Mouse (Mus musculus) ovary, postnatal 14 days (tissue): ENCODE data around the gene Selp.

Experiments used
- DNase-seq: peaks from one replicate; pipeline ENCODE4 v3.0.0; 2022; ENCODE audit warnings: low spot score

The Selp gene

GRCm38 (mm10) chr1:164114947-164115493 is at the start of gene Selp:
Gene Selp (plus strand): TSS chr1:164115264.
- no peak for DNase-seq

- DNase-seq: no peak
Measured at GRCm38 (mm10) chr1:164069261-164069660, 45.8 kb upstream of the Selp start.

DNA sequence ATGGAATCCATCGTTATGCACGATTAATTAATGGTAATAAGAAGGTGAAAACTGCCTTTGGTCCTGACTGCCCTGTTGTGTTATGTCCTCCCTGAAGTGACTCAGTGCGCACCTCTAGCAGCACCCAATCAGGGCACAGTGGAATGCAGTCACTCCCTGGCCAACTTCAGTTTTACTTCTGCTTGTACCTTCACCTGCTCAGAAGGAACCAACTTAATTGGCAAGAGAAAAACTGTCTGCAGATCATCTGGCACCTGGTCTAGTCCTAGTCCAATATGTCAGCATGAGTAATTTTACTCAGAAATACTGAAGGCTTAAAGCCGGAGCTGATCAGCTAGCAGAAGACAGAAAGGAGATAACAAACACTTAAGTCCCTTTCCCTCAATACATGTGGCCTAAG is 44.6 kb upstream of the Selp start:
- no peak for DNase-seq

- no peak for DNase-seq
Measured at GRCm38 (mm10) chr1:164071111-164071510, 44.0 kb upstream of the Selp start.

DNA sequence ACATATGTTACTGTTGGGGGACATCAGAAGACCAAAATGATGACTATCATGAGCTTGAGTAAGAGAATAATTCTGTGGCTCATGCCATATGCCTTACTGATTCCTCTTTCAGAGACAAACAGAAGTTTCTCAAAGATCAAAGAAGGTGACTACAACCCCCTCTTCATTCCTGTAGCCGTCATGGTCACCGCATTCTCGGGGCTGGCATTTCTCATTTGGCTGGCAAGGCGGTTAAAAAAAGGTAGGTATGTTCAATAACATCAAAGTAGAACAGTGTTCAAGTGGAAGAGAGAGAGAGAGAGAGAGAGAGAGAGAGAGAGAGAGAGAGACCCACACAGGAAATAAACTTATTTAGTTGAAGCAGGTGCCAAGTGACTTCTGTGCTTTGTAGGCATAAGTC is 43.1 kb upstream of the Selp start:
- DNase-seq: no peak

DNA sequence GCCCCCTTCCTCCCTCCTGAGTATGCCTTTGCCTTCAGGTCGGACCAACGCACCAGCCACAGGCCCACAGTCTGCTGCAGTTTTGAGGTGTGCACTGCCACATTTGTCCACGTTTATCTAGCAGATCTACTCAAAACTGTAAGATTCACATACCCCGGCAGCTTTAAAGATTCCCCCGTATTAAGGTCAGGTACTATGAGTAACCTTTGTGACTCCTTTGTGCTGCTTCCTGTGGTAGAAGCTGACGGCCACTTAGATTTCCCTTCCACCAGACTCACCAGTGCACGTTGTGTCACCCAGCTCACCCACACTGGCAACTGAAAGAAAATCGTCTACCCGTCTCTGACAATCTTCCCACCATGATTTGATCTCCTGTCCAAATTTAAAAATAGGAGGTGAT is 42.0 kb upstream of the Selp start:
- DNase-seq: no peak

GRCm38 (mm10) chr1:164073803-164074202 is 41.3 kb upstream of the Selp start:
- DNase-seq: no peak

GRCm38 (mm10) chr1:164074606-164075140 is 40.4 kb upstream of the Selp start:
- DNase-seq: no peak

- DNase-seq: no peak
Measured at GRCm38 (mm10) chr1:164075416-164075815, 39.6 kb upstream of the Selp start.

DNA sequence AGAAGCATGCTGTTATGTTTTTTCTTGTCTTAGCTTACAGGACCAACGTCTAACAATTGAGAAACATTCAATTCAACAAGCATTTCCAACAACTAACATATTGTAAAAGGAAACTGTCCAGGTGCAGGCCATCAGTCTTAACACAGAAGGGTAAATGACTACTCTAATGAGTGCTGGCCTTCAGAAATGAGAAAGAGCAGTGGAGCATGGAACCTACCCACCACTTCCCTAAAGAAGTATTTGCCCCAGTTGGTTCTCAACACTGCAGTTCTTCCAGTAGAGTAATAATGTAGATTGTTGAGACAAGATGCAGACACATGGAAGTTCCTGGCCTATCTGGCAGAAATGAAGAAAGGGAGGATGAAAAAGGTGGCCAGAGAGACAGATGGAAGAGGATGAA is 38.6 kb upstream of the Selp start:
- DNase-seq: no peak

GRCm38 (mm10) chr1:164077031-164077430 is 38.0 kb upstream of the Selp start:
- no peak for DNase-seq

DNA sequence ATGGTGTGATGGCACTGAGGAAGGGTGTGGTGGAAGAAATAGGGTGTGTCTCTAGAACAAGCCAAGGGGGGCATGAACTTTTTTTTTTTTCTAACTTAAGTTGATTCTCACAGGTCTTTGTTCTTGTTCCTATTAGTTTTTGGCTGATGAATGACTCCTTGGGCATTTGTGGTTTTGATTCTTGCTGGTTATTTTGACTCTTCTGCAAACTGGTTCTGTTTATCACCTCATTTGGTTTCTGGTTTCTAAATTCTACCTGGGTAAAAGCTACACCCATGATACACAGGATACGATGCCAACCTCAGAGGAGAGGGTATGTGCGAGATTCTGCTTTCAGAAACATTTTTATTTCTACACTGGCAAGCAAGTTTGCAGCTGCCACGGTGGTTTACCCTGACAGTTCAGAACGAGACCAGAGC is 36.7 kb upstream of the Selp start:
- DNase-seq: no peak

DNA sequence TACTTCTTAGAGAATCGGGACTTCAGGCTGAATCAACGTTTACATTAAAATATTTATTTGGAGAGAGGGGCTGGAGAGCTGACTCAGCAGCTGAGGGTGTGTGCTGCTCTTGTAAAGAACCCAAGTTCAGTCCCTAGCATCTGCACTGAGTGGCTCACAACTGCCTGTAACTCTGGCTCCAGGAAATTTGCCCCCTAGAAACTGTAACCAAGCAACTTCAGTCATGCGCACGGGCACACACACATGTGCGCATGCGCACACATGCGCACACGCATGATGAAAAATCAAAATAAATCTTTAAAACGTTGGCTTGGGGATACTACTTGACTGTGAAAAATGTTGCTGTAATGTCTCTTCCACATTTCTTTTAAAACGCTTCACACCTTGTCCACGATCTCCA is 36.0 kb upstream of the Selp start:
- no peak for DNase-seq

DNA sequence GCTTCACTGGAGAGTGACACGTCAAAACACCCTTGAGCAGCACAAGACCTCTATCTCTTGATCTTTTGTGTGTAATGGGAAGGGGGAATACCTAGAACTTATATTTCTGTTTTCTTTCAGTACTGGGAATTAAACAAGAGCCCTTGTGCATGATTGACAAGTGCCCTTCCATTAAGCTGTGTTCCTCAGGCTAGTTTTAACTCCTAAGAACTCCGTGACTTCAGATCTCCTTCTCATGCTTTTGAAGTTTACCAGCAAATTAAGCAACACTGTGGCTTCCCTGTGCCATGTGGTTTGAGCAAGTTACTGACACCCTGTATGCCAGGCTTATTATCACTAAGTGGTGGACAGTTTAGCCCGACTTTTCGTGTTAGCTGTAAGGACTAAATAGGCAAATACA is 32.0 kb upstream of the Selp start:
- DNase-seq: no peak

GRCm38 (mm10) chr1:164086797-164087196 is 28.3 kb upstream of the Selp start:
- DNase-seq: no peak

DNA sequence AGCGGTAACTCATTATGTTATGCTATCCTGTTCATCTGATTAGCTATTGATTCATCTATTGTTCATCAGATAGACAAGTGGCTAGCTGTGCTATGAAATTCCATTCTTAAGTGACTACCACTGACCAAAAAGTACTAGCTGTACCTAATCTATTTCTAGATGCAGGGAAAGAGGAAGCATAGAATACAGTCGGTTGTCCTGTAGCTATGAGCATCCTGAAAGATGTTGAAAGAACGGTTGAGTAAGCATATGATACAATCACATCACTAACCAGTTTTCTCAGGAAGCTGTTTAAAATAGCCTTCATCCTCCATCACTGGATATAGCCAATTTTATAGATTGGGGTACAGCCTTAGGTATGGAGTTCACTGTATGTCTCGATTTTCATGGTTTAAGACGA is 27.2 kb upstream of the Selp start:
- DNase-seq: no peak

DNA sequence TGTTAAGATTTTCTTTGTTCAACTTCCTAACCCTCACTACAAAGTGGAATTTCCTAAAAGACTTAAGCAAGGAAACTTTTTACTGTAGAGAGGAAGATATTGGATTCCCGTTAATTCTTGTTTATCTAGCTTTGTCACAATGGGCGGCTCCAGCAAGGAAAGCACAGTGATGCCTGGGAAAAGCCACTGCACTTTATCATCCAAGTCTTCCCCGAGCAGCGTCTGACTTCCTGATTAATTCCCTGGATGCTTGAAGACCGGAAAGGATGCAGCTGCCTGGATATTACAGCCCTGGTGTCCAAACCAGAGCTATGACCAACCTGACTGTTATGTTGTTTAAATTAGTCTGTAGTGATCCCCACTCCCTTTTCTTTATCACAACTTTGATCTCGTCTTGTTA is 18.3 kb upstream of the Selp start:
- DNase-seq: no peak

DNA sequence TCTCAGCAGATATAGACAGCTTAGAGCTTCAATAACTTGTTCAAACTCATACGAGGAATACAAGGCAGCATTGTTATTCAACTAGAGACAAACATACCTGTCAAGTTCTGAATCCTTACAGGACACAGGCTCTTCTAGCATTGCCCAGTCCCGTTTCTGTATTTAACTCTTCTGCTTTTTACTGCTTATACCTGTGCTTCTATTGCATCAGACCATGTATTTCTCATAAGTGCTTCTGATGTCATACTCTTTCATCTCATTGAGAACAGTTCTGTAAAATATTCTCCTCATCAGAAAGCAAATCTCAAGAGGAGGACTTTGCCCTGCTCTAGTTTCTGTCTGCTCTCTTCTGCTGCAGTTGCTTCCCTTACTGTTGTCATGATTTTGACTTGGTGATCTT is 17.2 kb upstream of the Selp start:
- DNase-seq: no peak

DNA sequence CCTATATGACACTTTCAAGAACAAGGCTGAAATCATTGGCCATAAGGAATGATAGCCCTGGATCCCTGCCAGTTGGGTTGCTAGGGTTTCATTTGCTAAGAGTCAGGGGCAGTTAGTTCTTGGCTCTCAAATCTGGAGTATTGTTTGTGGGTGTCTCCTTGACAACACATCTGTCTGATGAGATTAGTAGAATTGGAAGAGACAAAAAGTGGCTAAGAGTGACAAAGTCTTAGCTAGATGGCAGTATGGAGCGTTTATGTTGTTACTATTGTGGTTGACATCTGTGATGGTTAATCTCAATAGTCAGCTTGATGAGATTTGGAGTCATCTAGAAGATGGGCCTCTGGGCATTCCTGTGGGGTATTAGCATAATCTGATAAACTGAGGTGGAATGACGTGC is 16.7 kb upstream of the Selp start:
- no peak for DNase-seq

- DNase-seq: no peak
Measured at GRCm38 (mm10) chr1:164109763-164110162, 5.3 kb upstream of the Selp start.

DNA sequence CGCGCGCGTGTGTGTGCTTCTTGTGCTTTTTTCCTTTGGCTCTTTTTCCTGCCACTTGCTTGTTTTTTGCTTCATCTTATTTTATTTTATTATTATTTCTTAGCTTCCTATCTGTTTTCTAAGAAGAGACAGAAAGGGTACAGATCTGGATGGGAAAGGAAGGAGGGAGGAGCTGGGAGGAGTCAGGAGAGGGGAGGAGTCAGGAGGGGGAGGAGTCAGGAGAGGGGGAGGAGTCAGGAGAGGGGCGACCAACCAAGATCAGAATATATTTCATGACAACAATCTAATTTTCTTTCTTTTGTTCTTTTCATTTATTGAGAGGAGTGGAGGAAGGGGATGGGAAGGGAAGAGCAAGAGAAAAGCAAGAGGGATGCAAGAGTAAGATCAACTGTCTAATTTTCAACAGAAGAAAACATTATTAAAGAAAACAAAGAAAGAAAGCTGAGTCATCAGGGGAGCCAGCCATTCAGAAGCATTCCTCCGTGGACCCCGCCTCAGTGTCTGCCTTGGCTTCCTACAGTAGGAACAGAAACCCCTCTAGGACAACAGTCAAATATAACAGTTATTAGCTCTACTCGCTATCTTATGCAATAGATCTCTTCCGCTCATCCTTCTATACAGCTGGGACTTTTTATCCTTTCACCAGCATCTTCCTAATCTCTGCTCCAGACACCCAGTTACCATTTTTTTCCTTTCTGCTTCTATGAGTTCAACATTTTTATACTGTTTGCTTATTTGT is 4.3 kb upstream of the Selp start:
- no peak for DNase-seq

GRCm38 (mm10) chr1:164114280-164114679 is 784 bp upstream of the Selp start:
- no peak for DNase-seq

GRCm38 (mm10) chr1:164115647-164116046 is 583 bp downstream of the Selp start:
- no peak for DNase-seq

- DNase-seq: no peak
Measured at GRCm38 (mm10) chr1:164117869-164118268, 2.8 kb downstream of the Selp start.
